Mouse (Mus musculus) kidney, adult 2 months (tissue): ENCODE measurements around the gene Herc3.
A peak's percentile ranks its signal among the peaks of the same experiment; 100 is the strongest.

Experiments used
- CTCF ChIP-seq: fragments of 200-500 bp; conservative IDR thresholded peaks from 2 replicates; pipeline ENCODE4 v1.5.1; 2011; ENCODE audit warnings: low read depth, mild to moderate bottlenecking, control low read depth, low read length, moderate library complexity, mixed read lengths; ENCODE audit not compliant: insufficient read depth, insufficient read length
- POLR2A ChIP-seq: fragments of 200-500 bp; IDR thresholded peaks from one replicate; pipeline ENCODE4 v1.6.1; 2011; ENCODE audit warnings: low read depth, low read length, control low read depth

- TF ChIP-seq POLR2A (no peak), CTCF (0 out of 2 replicates have a peak, but pooled peaks have one; percentile 10)
These were observed 137.0 kb downstream of the Herc3 start for GRCm38 (mm10) chr6:58968272-58968671.
